Mouse (Mus musculus) forebrain, embryonic 11.5 days (tissue): ENCODE results near the gene Rasa2. TPM values are rescaled to one million over a fixed set of nuclear protein-coding genes. Genes with fewer than 3 reads are reported as not detected.
"Not testable (repeated sequence)": the region's sequence is repeated elsewhere in the genome, so short reads cannot be mapped to it uniquely, and the experiment has no call there.

ENCODE experiments used
- ATAC-seq: fragments of 200-750 bp; cut with Nextera tagmentation; replicated peaks from 2 replicates; pipeline ENCODE4 v1.8.0; 2017; ENCODE audit warnings: moderate TSS enrichment; ENCODE audit not compliant: low FRiP score
- DNase-seq: peaks from one replicate; pipeline ENCODE4 v3.0.0-alpha.2; 2017; ENCODE audit warnings: low spot score
- H3K27ac ChIP-seq: fragments of 300-500 bp; sonication (generic); 2 replicates; pipeline ENCODE4 v1.5.1; 2014; ENCODE audit warnings: low read depth, low read length
- H3K27me3 ChIP-seq: fragments of 300-500 bp; sonication (generic); 2 replicates; pipeline ENCODE4 v1.6.1; 2014; ENCODE audit warnings: mild to moderate bottlenecking, low read length, mixed read lengths; ENCODE audit not compliant: control insufficient read depth, insufficient read depth
- H3K36me3 ChIP-seq: fragments of 300-500 bp; sonication (generic); 2 replicates; pipeline ENCODE4 v1.6.1; 2014; ENCODE audit warnings: mild to moderate bottlenecking, low read length, moderate library complexity, mixed read lengths; ENCODE audit not compliant: control insufficient read depth, insufficient read depth
- H3K4me1 ChIP-seq: fragments of 300-500 bp; sonication (generic); replicated peaks from 2 replicates; pipeline ENCODE4 v1.6.1; 2014; ENCODE audit warnings: low read length, mixed read lengths; ENCODE audit not compliant: control insufficient read depth, insufficient read depth
- H3K4me2 ChIP-seq: fragments of 300-500 bp; sonication (generic); 2 replicates; pipeline ENCODE4 v1.6.1; 2014; ENCODE audit warnings: low read depth, mild to moderate bottlenecking, low read length, moderate library complexity, mixed read lengths; ENCODE audit not compliant: severe bottlenecking
- H3K4me3 ChIP-seq: fragments of 300-500 bp; sonication (generic); 2 replicates; pipeline ENCODE4 v1.5.1; 2014; ENCODE audit warnings: low read depth, low read length
- H3K9ac ChIP-seq: fragments of 300-500 bp; sonication (generic); 2 replicates; pipeline ENCODE4 v1.6.1; 2014; ENCODE audit warnings: low read length
- H3K9me3 ChIP-seq: fragments of 300-500 bp; sonication (generic); 2 replicates; pipeline ENCODE4 v1.6.1; 2016; ENCODE audit warnings: low read length, mixed read lengths; ENCODE audit not compliant: control insufficient read depth
- WGBS: fragments of 180-500 bp; shearing (Covaris S2); extraction: QIAGEN DNeasy Blood & Tissue Kit; methylation state at CpG from one replicate; pipeline ENCODE4 v1.1.7; 2014; 5-methylcytosine and 5-hydroxymethylcytosine counted together
- polyA plus RNA-seq: library from polyadenylated mRNA; unstranded; fragments of >200 nt; fragmentation: Nextera tagmentation; extraction: Ambion mirVana; gene quantifications from 2 replicates; pipeline ENCODE4 v1.2.1, GENCODE M21; 2014

Gene Rasa2
- 15.8 and 16.9 TPM in 2 replicates for polyA plus RNA-seq

- Histone ChIP-seq H3K4me3 (peak within 1 kb of the TSS; percentile 91), H3K4me1 (no peaks in the 10 kb centered on the region; the same call in 1 of the 2 replicates), H3K9me3 (no peaks in the 10 kb centered on the region), H3K27me3 (peaks cover 2% of the 10 kb centered on the region; the same call in 1 of the 2 replicates), H3K4me2 (peak within 1 kb of the TSS; percentile 82), H3K36me3 (no peaks in the 10 kb centered on the region), H3K9ac (peak within 1 kb of the TSS; percentile 96), H3K27ac (peak within 1 kb of the TSS; percentile 94)
- ATAC-seq: peak; percentile 99
- peak; percentile 95 for DNase-seq
- WGBS: 3% methylated on average over 51 of the region's 52 CpGs
Observed at GRCm38 (mm10) chr9:96631389-96632072, at the start of gene Rasa2. Gene Rasa2, minus strand, starts transcription at chr9:96631617.

- DNase-seq (peak; percentile 3), ATAC-seq (no peak)
Observed at GRCm38 (mm10) chr9:96678611-96679010, 47.2 kb upstream of the Rasa2 start.

GRCm38 (mm10) chr9:96677711-96678110 lies 46.3 kb upstream of the Rasa2 start:
- H3K4me3 ChIP-seq, H3K4me2 ChIP-seq, DNase-seq, H3K27me3 ChIP-seq, ATAC-seq, H3K27ac ChIP-seq, H3K9me3 ChIP-seq, H3K9ac ChIP-seq, H3K4me1 ChIP-seq, H3K36me3 ChIP-seq: not testable (repeated sequence)
- WGBS: 87% methylated on average over 5 of the region's 5 CpGs

More at GRCm38 (mm10) chr9:96678611-96679010, 47.2 kb upstream of the Rasa2 start:
- no peaks in the 10 kb centered on the region for H3K36me3 ChIP-seq
- no peaks in the 10 kb centered on the region for H3K27me3 ChIP-seq
- WGBS: 90% methylated on average over 5 of the region's 5 CpGs
- H3K4me1 ChIP-seq: no peaks in the 10 kb centered on the region
- no peak overlapping the region for H3K9ac ChIP-seq
- no peak overlapping the region for H3K27ac ChIP-seq
- no peak overlapping the region for H3K4me3 ChIP-seq
- H3K4me2 ChIP-seq: no peak overlapping the region
- no peaks in the 10 kb centered on the region for H3K9me3 ChIP-seq

DNA sequence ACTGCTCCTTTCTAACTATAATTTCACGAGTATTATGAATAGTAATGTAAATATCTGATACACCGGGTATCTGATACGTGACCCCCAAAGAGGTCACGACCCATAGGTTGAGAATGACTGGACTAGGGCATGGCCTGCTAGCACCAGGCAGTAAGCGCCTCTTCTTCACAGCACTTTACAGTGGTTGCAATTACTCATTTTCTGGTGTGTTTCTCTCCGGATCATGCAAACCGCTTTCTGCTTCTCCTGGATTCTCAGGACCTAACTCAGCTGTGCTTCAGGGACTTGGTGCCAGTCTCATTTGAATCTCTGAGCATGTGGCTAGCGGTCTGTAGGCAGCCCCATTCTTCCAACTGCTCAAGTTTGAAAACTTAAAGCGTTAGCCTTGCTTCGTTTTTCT lies 45.3 kb upstream of the Rasa2 start:
- Histone ChIP-seq H3K9me3 (no peaks in the 10 kb centered on the region), H3K4me2 (no peak overlapping the region), H3K27me3 (no peaks in the 10 kb centered on the region), H3K4me1 (no peaks in the 10 kb centered on the region), H3K27ac (no peak overlapping the region), H3K36me3 (no peaks in the 10 kb centered on the region), H3K9ac (no peak overlapping the region), H3K4me3 (no peak overlapping the region)
- DNase-seq: no peak
- 91% methylated on average over 10 of the region's 10 CpGs for WGBS
- ATAC-seq: no peak

- Histone ChIP-seq H3K4me3 (no peak overlapping the region), H3K9ac (no peak overlapping the region), H3K27ac (no peak overlapping the region), H3K9me3 (no peaks in the 10 kb centered on the region), H3K4me1 (no peaks in the 10 kb centered on the region), H3K4me2 (no peak overlapping the region), H3K27me3 (no peaks in the 10 kb centered on the region), H3K36me3 (no peaks in the 10 kb centered on the region)
- ATAC-seq (no peak), DNase-seq (no peak)
- WGBS: 86% methylated on average over 8 of the region's 8 CpGs
Observed at GRCm38 (mm10) chr9:96675763-96676640, 44.6 kb upstream of the Rasa2 start.

- 40% methylated on average over 5 of the region's 5 CpGs for WGBS
- Histone ChIP-seq H3K9me3 (no peaks in the 10 kb centered on the region), H3K36me3 (no peaks in the 10 kb centered on the region), H3K4me1 (peaks cover under 1% of the 10 kb centered on the region; the same call in 1 of the 2 replicates), H3K27me3 (no peaks in the 10 kb centered on the region), H3K4me3 (no peak overlapping the region), H3K4me2 (no peak overlapping the region), H3K9ac (no peak overlapping the region), H3K27ac (no peak overlapping the region)
- ATAC-seq (peak; percentile 66), DNase-seq (peak; percentile 64)
Observed at GRCm38 (mm10) chr9:96675071-96675762, 43.8 kb upstream of the Rasa2 start.

DNA sequence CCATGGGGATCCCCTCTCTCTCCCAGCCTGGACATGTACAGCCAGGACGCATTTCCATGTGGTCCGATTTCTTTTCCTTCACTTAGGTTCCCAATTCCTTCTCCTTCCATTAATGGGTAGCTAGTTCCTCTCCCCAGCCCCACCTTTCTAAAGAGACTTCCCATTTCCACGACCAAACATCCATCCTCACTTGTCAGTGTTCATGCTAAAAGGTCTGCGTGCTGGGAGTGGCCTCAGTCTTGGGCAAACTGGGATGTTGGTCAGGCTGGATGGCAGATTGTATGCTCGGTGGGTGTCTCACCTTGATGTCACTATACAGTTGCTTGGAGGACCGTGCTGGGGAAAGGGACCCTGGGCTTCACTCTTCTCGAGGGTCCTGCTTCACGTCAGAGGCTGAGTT lies 42.9 kb upstream of the Rasa2 start:
- ATAC-seq (no peak), DNase-seq (no peak)
- no peaks in the 10 kb centered on the region for H3K36me3 ChIP-seq
- 90% methylated on average over 8 of the region's 8 CpGs for WGBS
- no peaks in the 10 kb centered on the region for H3K27me3 ChIP-seq
- H3K9ac ChIP-seq: no peak overlapping the region
- H3K4me3 ChIP-seq: no peak overlapping the region
- H3K27ac ChIP-seq: no peak overlapping the region
- H3K4me2 ChIP-seq: no peak overlapping the region
- H3K9me3 ChIP-seq: no peaks in the 10 kb centered on the region
- H3K4me1 ChIP-seq: peaks cover 6% of the 10 kb centered on the region; the same call in 1 of the 2 replicates

DNA sequence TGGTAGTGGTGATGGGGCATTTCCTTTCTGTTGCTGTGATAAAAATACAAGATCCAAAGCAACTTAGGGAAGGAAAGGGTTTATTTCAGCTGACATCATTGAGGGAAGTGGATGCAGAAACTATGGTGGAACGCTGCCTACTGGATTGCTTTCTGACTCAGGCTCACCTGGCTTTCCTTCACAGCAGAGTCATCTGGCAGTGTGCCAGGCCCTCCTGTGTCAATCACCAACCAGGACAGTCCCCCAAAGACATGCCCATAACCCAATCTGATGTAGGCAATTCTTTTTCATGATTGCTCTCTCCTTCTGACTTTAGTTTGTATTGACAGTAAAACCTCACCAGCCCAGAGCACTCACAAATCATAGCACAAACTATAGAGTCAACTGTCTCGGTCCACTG lies 41.0 kb upstream of the Rasa2 start:
- Histone ChIP-seq H3K9me3 (no peaks in the 10 kb centered on the region), H3K4me1 (peaks cover 6% of the 10 kb centered on the region; the same call in 1 of the 2 replicates), H3K9ac (no peak overlapping the region), H3K27me3 (no peaks in the 10 kb centered on the region), H3K4me3 (no peak overlapping the region), H3K4me2 (no peak overlapping the region), H3K27ac (no peak overlapping the region), H3K36me3 (no peaks in the 10 kb centered on the region)
- DNase-seq: no peak
- WGBS: 95% methylated on average over 2 of the region's 2 CpGs
- ATAC-seq: no peak
